Comparison of ENCODE assay signal across 11 mouse cellular contexts in the genomic region with DNA sequence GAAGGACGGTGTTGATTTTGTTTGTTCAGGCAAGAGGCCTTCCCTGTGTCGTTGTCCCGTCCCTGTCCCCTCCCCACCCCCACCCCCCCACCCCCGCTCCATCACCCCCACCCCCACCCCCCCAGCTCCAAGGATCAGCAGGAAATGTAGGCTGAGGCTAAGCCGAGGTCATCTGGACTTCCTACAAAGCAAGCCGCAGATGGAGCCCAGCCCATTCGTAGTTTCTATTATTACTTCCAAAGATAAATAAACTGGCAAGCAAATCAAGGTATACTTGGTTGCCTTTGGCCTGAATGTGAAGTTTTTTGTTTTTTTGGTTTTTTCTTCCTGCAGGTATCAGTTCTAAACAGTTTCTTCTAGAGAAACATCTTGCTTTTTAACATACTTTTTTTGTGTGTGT.
"Had no signal": no experiment of that assay in that cellular context is flagged by ENCODE, and none has a peak within 500 bp of the region (broad histone marks: within the 10 kb centered on the region; RNA-seq: fewer than 3 reads in every experiment).

No protein-coding gene starts in this region.

- H3K27ac ChIP-seq: limb, embryonic 10.5 days; liver, embryonic 15.5 days; macrophage; midbrain, embryonic 15.5 days; neural tube, embryonic 12.5 days; stomach, postnatal 0 days had no signal

- H3K36me3 ChIP-seq: limb, embryonic 10.5 days; liver, embryonic 15.5 days; midbrain, embryonic 15.5 days; neural tube, embryonic 12.5 days had no signal

- H3K9me3 ChIP-seq: limb, embryonic 10.5 days; midbrain, embryonic 15.5 days had no signal

- DNase-seq: kidney, adult 11 months; thymus, postnatal 4 days had no signal

- H3K4me1 ChIP-seq: liver, embryonic 15.5 days; megakaryocyte, embryonic 14.5 days; midbrain, embryonic 15.5 days; neural tube, embryonic 12.5 days had no signal

- H3K27me3 ChIP-seq: liver, embryonic 15.5 days; midbrain, embryonic 15.5 days; neural tube, embryonic 12.5 days had no signal

- H3K4me2 ChIP-seq: liver, embryonic 11.5 days; liver, embryonic 15.5 days; midbrain, embryonic 11.5 days; midbrain, embryonic 15.5 days; neural tube, embryonic 12.5 days had no signal

- H3K9ac ChIP-seq: liver, embryonic 15.5 days; midbrain, embryonic 15.5 days; neural tube, embryonic 12.5 days had no signal

- ATAC-seq: midbrain, embryonic 15.5 days had no signal

- H3K4me3 ChIP-seq: limb, embryonic 10.5 days; liver, embryonic 15.5 days; megakaryocyte, embryonic 14.5 days; midbrain, embryonic 15.5 days; neural tube, embryonic 12.5 days had no signal
